Mouse (Mus musculus) c-Kit-positive CD71-positive TER-119-negative erythroid progenitor cells, embryonic 14.5 days (primary cell): ENCODE measurements around the gene St6galnac3.

Experiments
- DNase-seq: peaks from one replicate; pipeline ENCODE4 v3.0.0-alpha.2; 2013; ENCODE audit warnings: low read depth

Gene St6galnac3

DNA sequence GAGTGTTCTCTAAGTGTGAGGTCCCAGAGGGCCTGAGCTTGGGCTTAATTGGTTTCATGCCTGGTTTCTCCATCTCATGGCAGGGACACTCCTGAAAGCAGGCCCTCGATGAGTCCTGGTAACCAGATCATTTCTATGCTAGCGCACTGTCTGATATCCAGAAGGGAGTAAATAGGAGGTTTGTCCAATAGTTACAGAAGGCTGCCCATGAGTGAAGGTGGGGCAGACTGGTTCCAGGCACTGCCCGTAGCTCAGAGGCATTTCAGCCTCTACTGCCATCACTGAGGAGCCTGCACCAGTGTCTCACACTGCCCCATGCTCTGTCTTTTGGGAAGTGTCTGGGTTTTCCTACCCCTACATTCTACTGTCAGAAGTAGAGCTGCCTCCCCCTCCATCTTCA, 72.1 kb downstream of the St6galnac3 start:
- DNase-seq = no peak

DNA sequence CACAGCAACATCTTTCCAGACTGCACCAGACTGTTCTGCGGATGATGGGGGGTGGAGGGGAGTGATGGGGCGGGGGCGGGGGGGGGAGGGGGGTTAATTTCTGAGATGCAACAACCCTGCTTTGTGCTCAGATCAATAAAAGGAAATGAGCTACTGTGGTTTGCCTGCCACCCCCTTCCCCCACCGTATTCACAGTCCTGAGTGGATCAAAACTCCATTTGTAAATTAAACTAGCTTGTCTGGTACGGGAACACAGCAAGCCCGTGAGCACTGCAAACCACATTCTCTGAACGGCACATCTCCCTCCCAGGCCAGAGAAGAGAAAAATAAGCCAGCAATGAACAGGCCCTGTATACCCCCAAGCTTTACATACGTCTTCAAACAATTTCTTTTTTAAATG, 76.3 kb downstream of the St6galnac3 start:
- no peak for DNase-seq

DNA sequence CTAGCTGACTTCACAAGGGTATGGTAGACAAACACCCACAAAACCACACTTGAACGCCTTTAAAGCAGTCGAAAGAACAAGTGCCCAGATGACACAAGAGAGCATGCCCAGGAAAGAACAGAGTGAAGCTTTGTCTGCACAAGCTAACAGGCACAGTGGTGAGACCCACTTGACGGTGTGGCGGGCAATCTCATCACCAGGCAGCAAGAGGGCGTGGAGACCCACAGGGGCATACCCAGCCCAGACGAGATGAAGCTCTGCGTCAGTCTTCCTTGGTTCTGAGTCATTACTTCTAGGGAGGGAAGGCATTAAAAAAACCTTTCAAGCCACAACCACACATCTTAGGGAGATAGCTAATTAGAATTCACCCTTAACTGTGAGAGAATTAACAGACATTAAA, 79.2 kb downstream of the St6galnac3 start:
- DNase-seq = no peak

DNA sequence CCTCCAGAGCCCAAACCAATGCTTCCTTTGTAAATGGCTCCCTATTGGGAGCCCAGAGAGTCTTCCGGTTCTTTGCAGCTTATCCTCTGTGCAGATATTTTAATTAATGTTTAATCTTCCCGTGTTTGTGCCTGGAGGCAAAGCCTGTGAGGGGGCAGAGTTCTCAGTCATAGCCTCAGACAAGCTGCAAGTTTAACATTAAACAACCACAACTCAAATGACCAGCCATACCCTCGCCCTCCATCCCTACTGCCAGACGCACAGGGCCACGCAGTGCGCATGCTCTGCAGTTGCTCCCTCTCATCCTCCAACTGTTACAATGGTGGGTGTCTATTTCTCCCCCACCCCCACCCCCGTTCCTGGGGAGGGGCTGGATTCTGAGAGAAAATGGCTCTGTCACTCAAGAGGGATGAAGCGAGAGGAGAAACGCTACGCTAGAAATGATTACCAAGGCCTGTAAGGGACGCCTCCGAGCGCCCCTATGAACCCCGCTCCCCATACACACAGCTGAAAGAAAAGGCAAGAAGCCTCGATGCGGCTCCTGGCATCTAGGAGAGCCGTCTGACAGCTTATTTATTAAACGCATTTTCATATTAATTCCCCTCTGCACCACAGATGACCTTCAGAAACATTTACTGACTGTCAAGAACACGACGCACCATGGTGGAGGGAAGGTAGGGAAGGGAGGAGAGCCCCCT, 81.0 kb downstream of the St6galnac3 start:
- no peak for DNase-seq

DNA sequence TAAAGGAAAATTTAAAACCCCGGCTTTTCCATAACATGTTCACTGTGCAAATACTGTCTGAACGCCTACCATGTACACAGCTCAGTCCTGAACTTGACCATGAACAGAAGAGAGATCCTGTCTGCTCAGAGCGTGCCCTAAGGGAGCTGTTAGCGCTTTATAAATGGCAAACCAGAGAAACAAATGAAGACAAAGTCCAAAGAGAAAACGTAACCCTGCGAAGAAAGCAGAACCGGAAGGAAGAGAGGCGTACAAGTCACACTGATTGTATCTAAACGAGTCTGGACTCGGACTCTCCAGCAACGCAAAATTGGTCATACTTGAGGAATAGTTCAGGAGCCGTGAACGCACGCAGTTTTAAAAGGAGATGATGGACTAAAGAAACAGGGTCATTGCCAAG, 82.1 kb downstream of the St6galnac3 start:
- no peak for DNase-seq

DNA sequence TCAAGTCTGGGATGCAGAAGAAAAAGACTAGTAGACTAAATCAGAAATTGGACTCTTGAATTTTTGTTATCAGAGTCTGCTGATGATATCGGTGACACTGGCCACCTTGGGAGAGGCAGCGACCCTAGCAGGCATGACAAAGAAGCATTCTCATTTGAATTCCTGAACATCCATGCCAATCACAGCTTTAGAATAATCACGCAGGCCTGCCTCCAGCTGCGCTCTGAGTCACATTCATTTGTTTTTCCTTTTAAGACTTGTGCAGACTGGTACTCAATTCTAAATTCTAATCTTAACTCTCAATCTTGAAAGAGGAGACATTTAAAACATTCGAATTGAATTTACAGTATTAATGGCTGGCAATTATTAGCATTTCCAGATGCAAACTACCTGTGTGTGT, 83.2 kb downstream of the St6galnac3 start:
- no peak for DNase-seq

DNA sequence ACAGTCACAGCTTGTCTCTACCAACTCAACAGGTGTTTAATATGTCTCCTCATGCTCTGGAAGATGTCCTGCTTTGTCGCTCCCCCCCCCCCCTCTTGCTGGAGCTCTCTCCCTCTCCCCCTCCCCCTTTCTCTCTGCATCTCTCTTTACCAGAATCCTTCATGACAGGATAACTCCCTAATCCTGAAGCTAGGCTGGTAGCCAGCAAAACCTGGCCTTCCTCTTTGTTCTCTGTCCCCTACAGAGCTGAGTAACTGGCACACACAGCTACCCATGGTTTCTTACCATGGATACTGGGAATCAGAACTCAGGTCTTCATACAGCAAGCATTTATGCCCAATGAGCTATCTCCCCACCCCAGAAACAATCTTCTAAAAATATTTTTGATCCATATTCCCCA, 87.6 kb downstream of the St6galnac3 start:
- no peak for DNase-seq

DNA sequence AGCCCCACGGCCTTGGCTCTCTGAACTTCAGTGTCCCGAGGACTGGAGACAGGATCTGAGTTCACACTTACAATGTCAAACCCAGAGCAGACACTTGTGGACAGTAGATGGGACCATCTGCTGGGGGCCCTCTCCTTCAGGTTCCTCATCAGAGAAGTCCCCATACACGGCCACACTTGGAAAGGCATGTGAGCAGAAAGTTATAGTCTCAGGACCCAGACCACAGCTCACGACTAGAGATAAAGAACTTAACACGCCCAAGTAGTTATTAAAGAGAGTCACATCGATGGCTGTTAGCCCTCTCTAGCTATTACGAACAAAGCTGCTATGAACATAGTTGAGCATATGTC, 88.2 kb downstream of the St6galnac3 start:
- DNase-seq = no peak

DNA sequence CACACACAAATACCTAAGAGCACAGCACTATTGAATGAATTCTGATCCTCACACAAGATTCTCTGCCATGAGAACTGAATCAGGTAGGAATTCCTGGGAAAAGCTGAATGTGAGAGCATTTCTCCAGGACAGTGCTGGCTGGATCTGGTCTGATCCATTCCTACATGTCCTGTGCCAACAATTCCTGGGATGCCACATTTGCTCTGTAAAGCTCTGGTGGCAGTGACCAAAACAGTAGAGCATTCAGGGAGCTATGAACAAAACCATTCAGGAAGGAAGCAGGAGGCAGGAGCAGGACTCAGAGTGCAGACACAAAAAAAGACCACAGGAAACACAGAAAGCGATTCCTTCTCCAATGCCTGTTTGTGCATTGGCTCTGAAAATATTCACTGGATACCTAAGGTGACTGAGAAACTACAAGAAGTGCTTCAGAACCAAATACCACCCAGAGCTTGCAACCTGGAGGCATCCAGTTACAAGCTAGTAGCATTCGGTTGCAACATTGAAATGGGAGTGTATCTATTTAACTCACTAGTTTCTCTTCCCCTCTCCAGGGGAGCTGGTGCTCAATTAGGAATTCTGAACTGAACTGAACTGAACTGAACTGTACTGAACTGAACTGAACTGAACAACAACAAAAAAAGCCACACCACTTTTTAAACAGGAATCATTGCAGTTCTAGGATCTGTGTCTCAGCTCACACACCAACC, 88.7 kb downstream of the St6galnac3 start:
- no peak for DNase-seq

DNA sequence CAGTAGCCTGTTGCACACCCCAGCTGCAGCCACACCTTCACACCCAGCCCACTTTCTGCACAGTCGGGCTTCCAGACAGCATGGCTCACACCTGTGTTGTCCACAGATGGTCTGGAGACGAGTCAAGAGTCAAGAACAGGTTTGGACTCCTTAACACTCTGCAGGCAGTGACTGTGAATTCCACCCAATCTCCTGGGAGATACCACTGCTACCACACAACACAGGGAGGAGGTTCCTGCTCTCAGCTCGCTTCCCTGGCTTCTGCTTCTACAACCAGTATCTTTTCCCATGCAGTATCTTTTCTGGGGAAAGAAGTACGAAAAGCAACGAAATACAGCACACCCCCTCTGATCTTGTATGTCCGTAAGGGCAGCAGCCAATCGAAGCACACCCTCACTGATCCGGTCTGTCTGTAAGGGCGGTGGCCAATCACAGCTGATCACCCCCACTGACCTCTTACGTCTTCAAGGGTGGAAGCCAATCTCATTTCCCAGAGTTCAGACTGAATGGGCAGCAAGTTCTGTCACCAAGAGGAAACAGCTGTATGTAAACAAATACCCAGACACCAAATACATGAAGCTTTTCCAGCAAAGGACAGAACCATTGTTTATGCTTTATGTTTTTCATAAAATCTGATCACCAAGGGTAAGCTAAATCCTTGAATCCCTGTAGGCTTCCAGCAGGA, 92.8 kb downstream of the St6galnac3 start:
- DNase-seq = no peak

DNA sequence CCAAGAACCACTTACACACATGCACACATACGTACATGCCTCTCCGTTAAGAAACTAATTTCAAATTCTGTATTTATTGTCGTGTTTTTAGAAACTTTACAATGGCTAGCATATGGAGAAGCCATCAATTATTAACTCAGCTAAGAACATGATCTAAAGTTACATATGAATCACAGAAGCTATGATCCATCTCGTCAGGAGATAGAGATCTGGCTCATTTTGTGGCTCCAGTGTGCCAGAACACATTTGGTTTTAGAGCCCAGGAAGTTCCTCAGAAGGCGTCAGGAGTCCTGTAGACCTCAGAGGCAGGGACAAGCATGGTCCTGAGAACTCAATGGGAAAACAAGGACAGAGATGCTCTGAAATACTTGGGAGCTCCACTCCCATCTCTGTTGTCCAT, 98.7 kb downstream of the St6galnac3 start:
- no peak for DNase-seq

DNA sequence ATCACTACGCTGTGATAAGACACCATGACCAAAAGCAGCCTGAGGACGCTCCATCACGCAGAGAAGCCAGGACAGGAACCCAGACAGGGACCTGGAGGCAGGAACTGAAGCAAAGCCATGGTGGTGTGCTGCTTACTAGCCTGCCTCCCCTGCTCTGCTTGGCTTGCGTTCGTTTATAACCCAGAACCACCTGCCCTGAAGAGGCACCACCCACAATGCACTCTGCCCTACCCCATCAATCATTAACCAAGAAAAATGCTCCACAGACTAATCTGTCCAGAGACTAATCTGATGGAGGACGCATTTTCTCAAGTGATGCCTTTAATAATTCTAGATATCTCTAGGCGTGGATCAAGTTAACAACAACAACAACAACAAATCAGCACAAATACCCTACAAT, 106.0 kb downstream of the St6galnac3 start:
- DNase-seq = no peak

DNA sequence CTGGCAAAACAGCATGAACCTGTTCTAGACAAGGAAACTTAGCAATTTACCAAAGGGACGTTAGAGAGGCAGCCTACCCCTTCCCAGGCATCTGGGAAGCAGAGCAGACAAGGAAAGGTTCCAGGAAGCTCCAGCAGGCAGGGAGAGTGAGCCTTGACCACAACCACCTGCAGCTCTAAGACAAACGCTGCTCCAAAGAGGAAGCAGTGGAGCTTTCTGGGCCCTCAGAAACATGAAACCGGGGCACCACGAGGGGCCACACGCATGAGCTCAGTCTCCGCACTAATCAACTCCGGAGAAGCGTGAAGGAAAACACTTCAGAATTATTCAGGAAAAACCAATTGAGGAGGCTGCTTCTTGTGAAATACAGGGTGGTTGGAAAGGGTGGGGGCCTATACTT, 108.1 kb downstream of the St6galnac3 start:
- no peak for DNase-seq

DNA sequence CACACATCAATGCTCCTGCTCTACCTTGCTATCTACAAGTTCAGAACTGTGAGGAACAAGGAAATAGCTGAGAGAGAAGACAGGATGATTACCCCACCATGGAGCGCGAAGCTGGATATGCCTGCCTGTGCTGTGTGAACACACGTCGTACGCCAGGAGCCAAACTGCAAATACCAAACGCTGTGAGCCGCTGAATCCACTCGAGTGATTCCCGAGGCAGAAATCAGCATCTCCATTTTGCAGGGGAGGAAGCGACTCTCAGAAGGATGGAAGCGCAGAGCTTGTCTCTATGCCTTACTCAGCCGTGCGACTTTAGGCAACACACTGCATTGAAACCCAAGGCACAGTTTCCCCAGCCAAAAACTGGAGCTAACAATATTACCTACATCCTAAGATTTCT, 114.7 kb downstream of the St6galnac3 start:
- no peak for DNase-seq

DNA sequence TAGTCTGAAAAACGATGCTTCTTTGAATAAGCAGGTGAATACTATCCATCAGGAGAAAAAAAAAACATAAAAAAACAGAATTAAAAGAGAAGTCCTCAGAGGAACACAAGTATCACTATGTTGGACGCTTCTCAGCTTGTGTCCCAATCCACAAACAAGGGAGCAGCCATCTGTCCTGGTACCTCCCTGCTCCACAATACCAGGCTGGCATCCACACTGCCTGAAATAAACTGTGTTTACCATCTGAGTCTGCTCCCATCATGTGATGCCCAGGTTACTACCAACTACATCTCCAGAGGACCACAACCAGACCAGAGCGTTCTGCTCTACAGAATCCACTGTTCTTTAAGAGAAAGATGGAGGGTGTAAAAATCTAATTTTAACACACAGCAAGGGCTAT, 118.6 kb downstream of the St6galnac3 start:
- no peak for DNase-seq

DNA sequence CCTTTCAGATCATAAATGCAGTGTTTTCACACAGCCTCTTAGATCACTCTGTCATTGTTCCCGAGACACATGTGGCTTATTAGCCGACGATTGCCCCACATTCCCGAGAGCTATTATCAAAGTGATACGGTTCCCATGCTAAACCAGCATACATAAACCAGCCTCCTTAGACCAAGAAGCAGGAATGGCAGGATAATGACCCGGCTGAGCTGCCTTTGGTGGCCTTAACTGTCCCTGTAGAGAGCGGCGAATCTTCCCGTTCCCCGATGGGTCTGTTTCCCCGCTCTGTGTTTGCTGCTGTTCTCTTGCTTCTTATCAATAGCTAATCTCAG, 119.2 kb downstream of the St6galnac3 start:
- DNase-seq = no peak

DNA sequence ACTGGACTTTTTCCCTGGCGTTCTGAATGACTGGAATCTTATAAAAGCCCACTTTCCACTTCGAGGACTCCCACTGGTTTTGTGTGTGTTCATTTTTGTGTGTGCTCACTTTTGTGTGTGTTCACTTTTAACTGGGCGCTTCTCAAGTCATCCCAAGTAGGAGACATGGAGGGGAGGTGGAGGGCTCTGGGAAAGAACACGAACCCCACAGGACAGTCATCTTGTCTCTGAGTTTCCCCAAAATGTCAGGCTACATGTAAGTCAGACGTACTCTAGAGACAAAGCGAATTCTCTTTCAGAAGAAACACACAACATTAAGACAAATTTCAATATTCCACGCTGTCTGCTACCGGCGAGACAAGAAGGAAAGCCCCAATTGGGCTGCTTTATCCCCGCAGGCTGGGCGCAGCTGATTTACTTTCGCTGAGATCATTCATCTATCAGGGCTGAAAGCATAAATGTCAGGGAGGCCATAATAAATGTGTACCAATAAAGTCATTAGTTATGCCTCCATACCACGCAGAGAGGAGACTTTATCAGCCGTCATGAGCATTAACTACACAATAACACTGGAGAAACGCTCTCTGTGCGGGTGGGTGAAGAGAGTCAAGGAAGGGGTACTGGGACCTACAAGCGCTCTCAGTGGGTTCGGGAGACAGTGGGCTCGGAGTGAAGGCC, 119.7 kb downstream of the St6galnac3 start:
- DNase-seq = no peak

DNA sequence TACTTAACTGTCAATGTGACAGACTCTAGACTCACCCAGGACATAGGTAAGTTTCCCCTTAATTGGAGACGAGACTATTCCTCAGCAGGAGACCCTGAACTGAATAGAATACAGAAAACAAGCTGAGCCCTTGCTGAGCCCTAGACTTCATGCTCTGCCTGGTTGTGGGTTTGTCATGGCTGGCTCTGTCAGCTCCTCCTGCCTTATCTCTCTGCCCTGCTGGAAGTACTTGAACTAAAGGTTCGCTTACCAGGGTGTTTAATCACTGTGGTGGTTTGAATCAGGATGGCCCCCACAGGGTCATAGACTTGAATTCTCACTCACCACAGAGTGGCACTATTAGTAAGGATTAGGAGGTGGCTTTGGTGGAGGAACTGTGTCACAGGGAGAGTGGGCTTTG, 125.8 kb downstream of the St6galnac3 start:
- no peak for DNase-seq

DNA sequence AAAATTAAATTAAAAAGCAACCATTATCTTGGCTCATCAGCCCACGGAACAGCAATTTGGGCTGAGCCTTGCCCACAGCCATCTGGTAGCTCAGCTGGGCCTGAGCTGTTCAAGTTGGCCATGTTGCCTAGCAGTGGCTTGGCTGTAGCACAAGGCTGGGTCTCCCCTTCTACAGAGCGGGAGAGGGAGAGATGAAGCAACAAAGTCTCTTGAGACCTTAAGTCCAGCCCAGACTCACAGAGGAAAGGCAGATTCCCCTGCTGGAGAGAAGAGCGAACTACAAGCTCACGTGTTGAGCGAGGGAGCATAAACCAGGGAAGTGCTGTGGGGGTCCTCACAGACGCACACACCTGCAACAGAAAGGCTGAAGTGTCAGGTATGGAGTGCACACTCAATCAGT, 126.3 kb downstream of the St6galnac3 start:
- no peak for DNase-seq

DNA sequence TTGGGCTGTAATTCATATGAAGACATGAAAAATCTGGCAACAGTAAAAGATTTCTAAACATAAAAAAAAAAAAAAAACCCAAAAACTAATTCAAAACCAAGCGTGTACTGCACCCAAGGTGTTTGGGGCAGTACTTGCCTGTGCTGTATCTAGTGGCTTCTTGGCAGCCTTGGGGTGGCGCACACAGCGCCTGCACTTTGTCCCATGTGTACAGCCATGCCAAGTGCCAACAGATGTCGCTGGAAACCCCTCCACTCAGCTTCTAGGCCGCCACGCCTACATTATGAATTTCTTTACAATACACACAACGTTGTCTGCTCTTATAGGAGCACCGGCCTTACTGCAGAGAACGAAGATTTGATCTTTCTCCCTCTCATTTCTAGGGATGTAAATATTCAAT, 130.4 kb downstream of the St6galnac3 start:
- DNase-seq = no peak

DNA sequence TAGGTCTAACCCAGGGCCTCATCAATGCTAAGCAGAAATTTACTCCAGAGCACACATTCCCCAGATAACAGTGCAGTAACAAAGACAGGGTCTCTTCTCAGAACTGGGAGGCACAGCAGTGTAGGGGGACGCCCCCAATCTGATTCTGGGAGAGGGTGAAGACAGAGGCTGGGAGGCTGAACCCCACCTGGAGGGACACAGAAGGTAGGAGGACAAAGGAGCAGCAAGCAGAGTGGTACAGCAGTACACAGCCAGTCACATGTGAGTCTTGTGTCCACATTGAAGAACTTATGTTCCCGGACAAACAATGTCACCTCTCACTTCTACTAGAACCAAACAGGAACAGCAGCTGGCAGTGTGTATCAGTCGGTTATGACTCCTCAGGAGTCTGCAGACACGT, 131.0 kb downstream of the St6galnac3 start:
- DNase-seq = no peak

DNA sequence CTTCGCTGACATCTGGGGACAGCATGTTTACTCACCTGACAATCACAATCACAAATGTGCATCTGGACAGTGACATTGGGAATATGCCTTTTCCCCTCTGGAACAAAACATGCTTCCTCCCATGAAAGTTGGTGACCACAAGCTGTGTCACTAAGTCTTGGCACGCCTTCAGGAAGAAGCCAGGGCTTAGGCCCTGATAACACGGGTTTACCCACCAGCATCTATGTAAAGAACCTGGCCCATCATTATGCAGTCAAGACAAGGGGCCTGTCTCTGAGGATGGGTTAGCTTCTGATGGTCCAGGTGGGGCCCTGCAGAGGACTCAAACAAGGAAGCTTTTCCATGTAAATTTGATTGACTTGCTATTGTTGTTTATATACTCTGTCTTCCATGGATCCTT, 131.9 kb downstream of the St6galnac3 start:
- no peak for DNase-seq

DNA sequence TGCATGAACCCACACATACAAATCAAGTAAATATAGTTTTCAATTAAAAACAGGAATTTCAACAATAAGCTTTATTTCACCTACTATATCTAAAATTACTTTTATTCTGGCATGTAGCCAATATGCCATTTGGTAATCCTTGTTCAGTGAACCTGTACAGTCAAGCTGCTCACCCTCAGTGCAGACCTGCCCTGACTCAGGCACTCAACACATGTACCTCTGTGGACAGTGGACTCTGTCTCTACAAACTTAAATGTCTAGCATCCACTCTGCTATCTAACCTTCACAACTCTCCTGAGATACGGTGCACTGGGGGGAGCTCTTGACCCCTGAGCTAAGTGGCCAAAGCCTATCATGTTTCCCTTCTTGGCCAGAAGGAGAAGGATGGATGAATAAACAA, 137.4 kb downstream of the St6galnac3 start:
- DNase-seq = no peak
